Mouse (Mus musculus): ENCODE measurements around the gene Samsn1. TPM values are rescaled to one million over a fixed set of nuclear protein-coding genes. Genes with fewer than 3 reads are reported as not detected.

The Samsn1 gene
- polyA plus RNA-seq, 1 experiment from 2014 or later = 17.7 TPM

- peaks cover 12% of the 10 kb centered on the region; the same call in 1 of the 2 replicates for H3K4me1 ChIP-seq
- WGBS (ENCODE audit: insufficient replicate concordance) = 80% methylated on average over 6 of the region's 6 CpGs
- peaks cover 8% of the 10 kb centered on the region for H3K36me3 ChIP-seq
- no peak overlapping the region for H3K9ac ChIP-seq
- no peak overlapping the region for H3K27ac ChIP-seq
- H3K4me2 ChIP-seq = no peak overlapping the region
- H3K27me3 ChIP-seq (replicated peaks) = no peaks in the 10 kb centered on the region
- ATAC-seq = no peak
- no peak overlapping the region for H3K4me3 ChIP-seq
- no peaks in the 10 kb centered on the region for H3K9me3 ChIP-seq (replicated peaks)
Measured at GRCm38 (mm10) chr16:75865505-75865904, 156.6 kb downstream of the Samsn1 start.

DNA sequence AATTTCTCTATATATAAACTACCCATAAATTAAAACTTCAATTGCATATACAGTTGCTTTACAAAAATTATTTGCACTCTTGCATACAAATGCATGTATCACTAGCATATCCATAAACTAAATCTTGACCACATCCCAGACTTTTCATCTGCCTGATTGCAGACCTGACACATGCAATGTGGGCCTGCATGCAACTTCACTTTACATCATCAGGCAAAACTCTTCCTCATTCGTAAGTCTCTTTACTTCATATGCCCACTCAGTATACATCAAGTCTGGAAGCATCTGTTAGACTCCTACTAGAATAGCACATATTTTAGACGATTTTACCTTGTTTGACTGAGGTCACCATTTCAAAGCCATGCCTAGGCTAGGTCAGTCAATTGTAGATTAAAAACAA lies 157.4 kb downstream of the Samsn1 start:
- no peak overlapping the region for H3K4me3 ChIP-seq
- H3K36me3 ChIP-seq = peaks cover 6% of the 10 kb centered on the region; the same call in 1 of the 2 replicates
- H3K9ac ChIP-seq = no peak overlapping the region
- 59% methylated on average over 2 of the region's 2 CpGs for WGBS (ENCODE audit: insufficient replicate concordance)
- no peaks in the 10 kb centered on the region for H3K27me3 ChIP-seq (replicated peaks)
- peaks cover 12% of the 10 kb centered on the region; the same call in 1 of the 2 replicates for H3K4me1 ChIP-seq
- H3K9me3 ChIP-seq (replicated peaks) = no peaks in the 10 kb centered on the region
- H3K27ac ChIP-seq = no peak overlapping the region
- ATAC-seq = no peak
- no peak overlapping the region for H3K4me2 ChIP-seq

- no peak overlapping the region for H3K4me3 ChIP-seq
- H3K36me3 ChIP-seq = peaks cover 6% of the 10 kb centered on the region; the same call in 1 of the 2 replicates
- H3K27me3 ChIP-seq (replicated peaks) = no peaks in the 10 kb centered on the region
- H3K4me1 ChIP-seq = peaks cover 5% of the 10 kb centered on the region; the same call in 1 of the 2 replicates
- H3K9ac ChIP-seq = no peak overlapping the region
- ATAC-seq = no peak
- H3K4me2 ChIP-seq = no peak overlapping the region
- WGBS (ENCODE audit: insufficient replicate concordance) = 83% methylated on average over 2 of the region's 2 CpGs
- no peak overlapping the region for H3K27ac ChIP-seq
- no peaks in the 10 kb centered on the region for H3K9me3 ChIP-seq (replicated peaks)
Measured at GRCm38 (mm10) chr16:75856343-75856742, 165.7 kb downstream of the Samsn1 start.

GRCm38 (mm10) chr16:75855402-75855801 lies 166.7 kb downstream of the Samsn1 start:
- peaks cover 1% of the 10 kb centered on the region; the same call in 1 of the 2 replicates for H3K36me3 ChIP-seq
- no peak overlapping the region for H3K4me2 ChIP-seq
- no peak overlapping the region for H3K9ac ChIP-seq
- H3K4me1 ChIP-seq = peaks cover 5% of the 10 kb centered on the region; the same call in 1 of the 2 replicates
- H3K27ac ChIP-seq = no peak overlapping the region
- 43% methylated on average over 7 of the region's 7 CpGs for WGBS (ENCODE audit: insufficient replicate concordance)
- H3K27me3 ChIP-seq (replicated peaks) = no peaks in the 10 kb centered on the region
- ATAC-seq = peak; percentile 45; the same call in 1 of the 2 replicates
- no peak overlapping the region for H3K4me3 ChIP-seq
- no peaks in the 10 kb centered on the region for H3K9me3 ChIP-seq (replicated peaks)

GRCm38 (mm10) chr16:75853556-75854271 lies 168.4 kb downstream of the Samsn1 start:
- Histone ChIP-seq H3K9me3 (replicated peaks) (no peaks in the 10 kb centered on the region), H3K4me3 (no peak overlapping the region), H3K36me3 (no peaks in the 10 kb centered on the region), H3K4me1 (peaks cover 5% of the 10 kb centered on the region; the same call in 1 of the 2 replicates), H3K9ac (no peak overlapping the region), H3K27me3 (replicated peaks) (no peaks in the 10 kb centered on the region), H3K4me2 (no peak overlapping the region), H3K27ac (no peak overlapping the region)
- 79% methylated on average over 9 of the region's 9 CpGs for WGBS (ENCODE audit: insufficient replicate concordance)
- ATAC-seq = no peak

GRCm38 (mm10) chr16:75852485-75852884 lies 169.6 kb downstream of the Samsn1 start:
- no peaks in the 10 kb centered on the region for H3K27me3 ChIP-seq (replicated peaks)
- no peak overlapping the region for H3K4me3 ChIP-seq
- H3K9me3 ChIP-seq (replicated peaks) = no peaks in the 10 kb centered on the region
- no peak overlapping the region for H3K27ac ChIP-seq
- 20% methylated on average over 2 of the region's 2 CpGs for WGBS (ENCODE audit: insufficient replicate concordance)
- H3K4me2 ChIP-seq = no peak overlapping the region
- peaks cover 5% of the 10 kb centered on the region; the same call in 1 of the 2 replicates for H3K4me1 ChIP-seq
- no peaks in the 10 kb centered on the region for H3K36me3 ChIP-seq
- H3K9ac ChIP-seq = no peak overlapping the region
- peak; percentile 82 for ATAC-seq

- 75% methylated on average over 6 of the region's 6 CpGs for WGBS (ENCODE audit: insufficient replicate concordance)
Measured at GRCm38 (mm10) chr16:75849039-75849438, 173.0 kb downstream of the Samsn1 start.

DNA sequence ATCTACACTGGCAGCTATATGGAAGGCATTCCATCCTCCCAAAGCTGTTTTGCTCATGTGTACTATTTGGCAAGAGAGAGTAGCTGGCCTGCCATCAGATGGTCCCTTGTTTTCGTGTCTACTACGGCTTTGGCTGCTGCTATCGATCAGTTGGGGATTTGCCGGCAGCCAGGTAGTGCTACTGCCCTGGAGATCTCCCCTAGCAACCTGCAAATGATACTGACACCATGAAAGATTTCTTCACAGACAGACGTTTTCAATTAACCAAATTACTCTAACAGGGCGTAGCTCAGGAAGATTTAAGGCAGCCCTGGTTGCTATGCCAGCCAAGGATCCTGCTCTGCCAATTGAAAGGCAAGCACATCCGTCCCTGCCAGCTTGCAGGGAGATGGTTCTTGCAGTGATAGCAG lies 178.4 kb downstream of the Samsn1 start:
- Histone ChIP-seq H3K4me3 (no peak overlapping the region), H3K4me1 (peaks cover 17% of the 10 kb centered on the region), H3K27me3 (replicated peaks) (no peaks in the 10 kb centered on the region), H3K9me3 (replicated peaks) (no peaks in the 10 kb centered on the region), H3K27ac (no peak overlapping the region), H3K4me2 (no peak overlapping the region), H3K36me3 (no peaks in the 10 kb centered on the region), H3K9ac (no peak overlapping the region)
- no peak for ATAC-seq
- 78% methylated on average over 7 of the region's 7 CpGs for WGBS (ENCODE audit: insufficient replicate concordance)

More at GRCm38 (mm10) chr16:75849039-75849438, 173.0 kb downstream of the Samsn1 start:
- Histone ChIP-seq H3K4me2 (no peak overlapping the region), H3K36me3 (no peaks in the 10 kb centered on the region), H3K27me3 (replicated peaks) (no peaks in the 10 kb centered on the region), H3K4me1 (peaks cover 10% of the 10 kb centered on the region; the same call in 1 of the 2 replicates), H3K9ac (no peak overlapping the region), H3K4me3 (no peak overlapping the region), H3K27ac (no peak overlapping the region), H3K9me3 (replicated peaks) (no peaks in the 10 kb centered on the region)
- ATAC-seq = no peak

GRCm38 (mm10) chr16:75843031-75843430 lies 179.1 kb downstream of the Samsn1 start:
- no peak overlapping the region for H3K4me2 ChIP-seq
- H3K36me3 ChIP-seq = no peaks in the 10 kb centered on the region
- H3K27ac ChIP-seq = no peak overlapping the region
- 85% methylated on average over 9 of the region's 9 CpGs for WGBS (ENCODE audit: insufficient replicate concordance)
- H3K9me3 ChIP-seq (replicated peaks) = no peaks in the 10 kb centered on the region
- H3K27me3 ChIP-seq (replicated peaks) = no peaks in the 10 kb centered on the region
- ATAC-seq = no peak
- peaks cover 20% of the 10 kb centered on the region for H3K4me1 ChIP-seq
- no peak overlapping the region for H3K4me3 ChIP-seq
- no peak overlapping the region for H3K9ac ChIP-seq

DNA sequence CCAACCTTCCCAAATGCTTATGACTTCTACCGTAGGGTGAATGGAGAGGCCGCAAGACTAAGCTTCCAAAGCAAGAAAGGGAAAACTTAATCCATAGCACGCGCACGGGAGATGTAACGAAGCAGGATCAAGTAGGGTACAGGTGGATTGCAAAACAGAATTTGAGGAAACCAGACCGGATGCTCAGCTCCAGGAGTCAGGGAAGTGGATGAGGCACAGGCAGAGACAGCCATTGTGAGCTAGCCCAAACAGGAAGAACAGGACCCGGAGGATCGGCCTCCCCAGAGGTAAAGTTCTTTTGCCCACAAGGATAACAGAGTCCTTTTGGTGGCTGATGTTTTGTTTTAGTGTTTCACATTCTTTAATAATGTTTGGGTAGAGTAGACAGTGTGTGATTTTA lies 179.5 kb downstream of the Samsn1 start:
- H3K4me2 ChIP-seq = no peak overlapping the region
- H3K9ac ChIP-seq = no peak overlapping the region
- H3K27ac ChIP-seq = no peak overlapping the region
- no peaks in the 10 kb centered on the region for H3K27me3 ChIP-seq (replicated peaks)
- peaks cover 24% of the 10 kb centered on the region for H3K4me1 ChIP-seq
- no peak overlapping the region for H3K4me3 ChIP-seq
- no peaks in the 10 kb centered on the region for H3K36me3 ChIP-seq
- no peak for ATAC-seq
- 83% methylated on average over 9 of the region's 9 CpGs for WGBS (ENCODE audit: insufficient replicate concordance)
- no peaks in the 10 kb centered on the region for H3K9me3 ChIP-seq (replicated peaks)

GRCm38 (mm10) chr16:75837728-75838451 lies 184.2 kb downstream of the Samsn1 start:
- Histone ChIP-seq H3K4me3 (no peak overlapping the region), H3K4me2 (peak overlapping the region; percentile 52), H3K9me3 (replicated peaks) (no peaks in the 10 kb centered on the region), H3K9ac (no peak overlapping the region), H3K4me1 (peaks cover 31% of the 10 kb centered on the region), H3K36me3 (no peaks in the 10 kb centered on the region), H3K27me3 (replicated peaks) (no peaks in the 10 kb centered on the region), H3K27ac (peak overlapping the region; percentile 92)
- WGBS (ENCODE audit: insufficient replicate concordance) = 59% methylated on average over 5 of the region's 5 CpGs
- ATAC-seq = peak; percentile 95

- ATAC-seq = no peak
- H3K9me3 ChIP-seq (replicated peaks) = no peaks in the 10 kb centered on the region
- no peak overlapping the region for H3K9ac ChIP-seq
- no peak overlapping the region for H3K27ac ChIP-seq
- no peak overlapping the region for H3K4me3 ChIP-seq
- H3K36me3 ChIP-seq = no peaks in the 10 kb centered on the region
- H3K4me1 ChIP-seq = peaks cover 7% of the 10 kb centered on the region
- H3K4me2 ChIP-seq = no peak overlapping the region
- H3K27me3 ChIP-seq (replicated peaks) = no peaks in the 10 kb centered on the region
- 32% methylated on average over 4 of the region's 4 CpGs for WGBS (ENCODE audit: insufficient replicate concordance)
Measured at GRCm38 (mm10) chr16:75831390-75831789, 190.7 kb downstream of the Samsn1 start.

Data from liver, embryonic 12.5 days (tissue).